Mouse (Mus musculus) lung, embryonic 15.5 days (tissue): ENCODE results near the gene Cdc25b. TPM values are rescaled to one million over a fixed set of nuclear protein-coding genes. Genes with fewer than 3 reads are reported as not detected.

ENCODE experiments used
- ATAC-seq: fragments of 200-750 bp; cut with Nextera tagmentation; 2 replicates; pipeline ENCODE4 v1.8.0; 2017; ENCODE audit warnings: moderate number of reproducible peaks, borderline replicate concordance; ENCODE audit not compliant: low FRiP score, low TSS enrichment; ENCODE audit errors: extremely low read depth
- H3K27ac ChIP-seq: fragments of 300-500 bp; sonication (generic); 2 replicates; pipeline ENCODE4 v1.5.1; 2015; ENCODE audit warnings: moderate library complexity, mild to moderate bottlenecking, inconsistent platforms
- H3K27me3 ChIP-seq: fragments of 300-500 bp; sonication (generic); 2 replicates; pipeline ENCODE4 v1.6.1; 2015; ENCODE audit warnings: inconsistent platforms
- H3K36me3 ChIP-seq: fragments of 300-500 bp; sonication (generic); 2 replicates; pipeline ENCODE4 v1.6.1; 2015; ENCODE audit warnings: inconsistent platforms
- H3K4me1 ChIP-seq: fragments of 300-500 bp; sonication (generic); 2 replicates; pipeline ENCODE4 v1.6.1; 2015; ENCODE audit warnings: inconsistent platforms
- H3K4me2 ChIP-seq: fragments of 300-500 bp; sonication (generic); 2 replicates; pipeline ENCODE4 v1.6.1; 2015; ENCODE audit warnings: inconsistent platforms, mild to moderate bottlenecking, moderate library complexity
- H3K4me3 ChIP-seq: fragments of 300-500 bp; sonication (generic); 2 replicates; pipeline ENCODE4 v1.5.1; 2015; ENCODE audit warnings: mild to moderate bottlenecking, inconsistent platforms
- H3K9ac ChIP-seq: fragments of 300-500 bp; sonication (generic); 2 replicates; pipeline ENCODE4 v1.6.1; 2015; ENCODE audit warnings: inconsistent platforms
- H3K9me3 ChIP-seq: fragments of 300-500 bp; sonication (generic); 2 replicates; pipeline ENCODE4 v1.6.1; 2016; ENCODE audit warnings: inconsistent platforms
- WGBS: fragments of 180-500 bp; shearing (Covaris S2); methylation state at CpG from one replicate; pipeline ENCODE4 v1.1.7; 2015; 5-methylcytosine and 5-hydroxymethylcytosine counted together
- polyA plus RNA-seq: library from polyadenylated mRNA; unstranded; fragments of >200 nt; fragmentation: Nextera tagmentation; extraction: Ambion mirVana; gene quantifications from 2 replicates; pipeline ENCODE4 v1.2.1, GENCODE M21; 2015

The Cdc25b gene
- polyA plus RNA-seq, 1 experiment from 2014 or later, result 58.4 TPM

DNA sequence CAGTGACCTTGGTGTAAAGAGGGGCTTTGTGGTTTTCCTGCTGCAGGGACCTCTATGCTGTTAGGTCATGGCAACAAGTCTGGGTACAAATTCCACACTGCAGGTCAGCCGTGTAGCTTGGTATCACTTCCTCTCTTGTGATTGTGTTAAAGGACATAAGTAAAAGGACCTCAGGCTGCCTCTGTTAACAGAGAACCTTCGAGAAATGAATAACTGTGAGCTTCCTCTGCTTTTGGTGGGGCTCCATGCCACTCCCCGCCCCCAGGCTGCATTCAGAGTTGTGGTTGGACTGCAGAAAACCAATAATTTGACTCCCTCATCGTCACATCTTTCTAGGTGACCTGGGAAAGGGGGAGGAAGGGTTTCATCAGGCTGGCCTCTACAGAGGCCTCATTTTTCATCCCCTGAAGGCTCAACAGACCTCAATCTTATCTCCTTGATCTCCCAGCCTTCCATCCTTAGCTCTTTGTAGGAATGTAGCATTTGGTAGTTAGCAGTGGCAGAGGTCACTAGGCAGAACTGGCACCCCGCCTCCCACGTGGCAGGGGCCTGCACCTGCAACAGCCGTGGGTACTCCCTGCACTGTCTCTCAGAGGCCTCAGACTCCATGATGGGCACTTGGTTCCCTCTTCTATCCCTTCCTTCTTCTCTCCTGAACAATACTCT lies 48.4 kb downstream of the Cdc25b start:
- peak overlapping the region; percentile 72 for H3K9ac ChIP-seq
- 62% methylated on average over 7 of the region's 7 CpGs for WGBS
- H3K4me1 ChIP-seq, result peaks cover 19% of the 10 kb centered on the region
- peaks cover 12% of the 10 kb centered on the region for H3K36me3 ChIP-seq
- H3K27me3 ChIP-seq, result no peaks in the 10 kb centered on the region
- peak overlapping the region; percentile 88 for H3K4me2 ChIP-seq
- H3K4me3 ChIP-seq, result peak overlapping the region; percentile 64
- H3K9me3 ChIP-seq, result no peaks in the 10 kb centered on the region
- ATAC-seq, result no peak
- no peak overlapping the region for H3K27ac ChIP-seq

DNA sequence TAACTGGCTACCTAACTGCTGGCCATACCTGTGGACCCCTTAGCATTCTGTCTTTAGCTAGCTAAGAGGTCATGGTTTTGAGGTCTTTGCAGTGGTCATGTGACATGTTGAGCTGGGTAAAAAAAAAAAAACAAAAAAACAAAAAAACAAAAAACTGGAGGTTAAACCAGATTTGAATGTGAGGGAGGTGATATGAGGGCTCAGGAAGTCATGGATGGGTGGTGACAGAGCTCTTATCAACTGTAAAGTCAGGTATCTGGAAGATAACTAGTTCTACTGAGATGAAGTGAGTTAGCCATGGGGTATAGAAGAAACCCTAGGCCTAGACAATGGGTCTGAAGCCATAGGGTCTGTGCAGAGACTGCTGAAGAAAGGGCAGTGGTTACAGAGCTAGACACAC lies 55.4 kb downstream of the Cdc25b start:
- H3K4me3 ChIP-seq, result no peak overlapping the region
- no peak for ATAC-seq
- no peak overlapping the region for H3K9ac ChIP-seq
- H3K27ac ChIP-seq, result no peak overlapping the region
- no peaks in the 10 kb centered on the region for H3K4me1 ChIP-seq
- H3K4me2 ChIP-seq, result no peak overlapping the region
- H3K9me3 ChIP-seq, result no peaks in the 10 kb centered on the region
- H3K27me3 ChIP-seq, result no peaks in the 10 kb centered on the region
- H3K36me3 ChIP-seq, result peaks cover 70% of the 10 kb centered on the region

DNA sequence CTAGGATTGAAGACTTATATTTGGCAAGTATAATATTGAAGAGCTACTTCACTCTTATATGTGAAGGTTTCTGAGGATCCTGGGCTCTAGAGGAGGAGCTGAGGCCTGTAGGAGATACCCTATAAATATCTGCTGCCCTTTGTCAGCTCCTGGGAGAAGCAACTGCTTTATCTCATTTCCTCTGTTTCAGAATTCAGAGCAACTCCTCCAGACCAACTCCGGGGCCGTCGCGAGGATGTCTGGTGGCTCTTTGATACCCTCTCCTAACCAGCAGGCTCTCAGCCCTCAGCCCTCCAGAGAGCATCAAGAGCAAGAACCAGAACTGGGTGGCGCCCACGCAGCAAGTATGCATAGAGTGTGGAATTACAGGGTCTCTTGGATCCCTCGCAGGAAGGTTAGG lies 56.2 kb downstream of the Cdc25b start:
- no peak overlapping the region for H3K27ac ChIP-seq
- no peak overlapping the region for H3K4me3 ChIP-seq
- H3K36me3 ChIP-seq, result peaks cover 72% of the 10 kb centered on the region
- H3K9me3 ChIP-seq, result no peaks in the 10 kb centered on the region
- no peaks in the 10 kb centered on the region for H3K27me3 ChIP-seq
- no peaks in the 10 kb centered on the region for H3K4me1 ChIP-seq
- H3K9ac ChIP-seq, result no peak overlapping the region
- ATAC-seq, result no peak
- H3K4me2 ChIP-seq, result no peak overlapping the region
- 88% methylated on average over 7 of the region's 7 CpGs for WGBS

Other genes starting within 250 kb of the Cdc25b start
- gene Gfra4, start 143.9 kb upstream of the Cdc25b start, polyA plus RNA-seq, result 12.5 and 12.9 TPM in 2 replicates
- 4.0 and 8.1 TPM in 2 replicates for gene Adam33, start 123.1 kb upstream of the Cdc25b start, polyA plus RNA-seq
- 0.44 and 0.47 TPM in 2 replicates for gene Siglec1, start 100.2 kb upstream of the Cdc25b start, polyA plus RNA-seq
- 15.0 and 16.5 TPM in 2 replicates for gene Hspa12b, start 59.7 kb upstream of the Cdc25b start, polyA plus RNA-seq
- gene Gm11037, start 53.5 kb upstream of the Cdc25b start, polyA plus RNA-seq, result not detected in 2 replicates
- gene 1700037H04Rik, start 26.9 kb upstream of the Cdc25b start, polyA plus RNA-seq, result 60.4 and 61.5 TPM in 2 replicates
- 12.6 and 14.1 TPM in 2 replicates for gene Cenpb, start 6.9 kb upstream of the Cdc25b start, polyA plus RNA-seq
- 5.0 and 5.8 TPM in 2 replicates for gene Spef1, start 333 bp downstream of the Cdc25b start, polyA plus RNA-seq
- gene Ap5s1, start 20.1 kb downstream of the Cdc25b start, polyA plus RNA-seq, result 22.6 and 27.0 TPM in 2 replicates
- gene Mavs, start 47.1 kb downstream of the Cdc25b start, polyA plus RNA-seq, result 18.5 and 19.7 TPM in 2 replicates
- gene Pank2, start 75.5 kb downstream of the Cdc25b start, polyA plus RNA-seq, result 37.5 and 39.6 TPM in 2 replicates
- 4.4 and 5.2 TPM in 2 replicates for gene Rnf24, start 165.9 kb downstream of the Cdc25b start, polyA plus RNA-seq